Mouse (Mus musculus): ENCODE measurements around the gene Pik3c2a. TPM values are rescaled to one million over a fixed set of nuclear protein-coding genes. Genes with fewer than 3 reads are reported as not detected.
A peak's percentile ranks its signal among the peaks of the same experiment; 100 is the strongest.

The Pik3c2a gene
- polyA plus RNA-seq, 1 experiment, result 67.7 TPM

DNA sequence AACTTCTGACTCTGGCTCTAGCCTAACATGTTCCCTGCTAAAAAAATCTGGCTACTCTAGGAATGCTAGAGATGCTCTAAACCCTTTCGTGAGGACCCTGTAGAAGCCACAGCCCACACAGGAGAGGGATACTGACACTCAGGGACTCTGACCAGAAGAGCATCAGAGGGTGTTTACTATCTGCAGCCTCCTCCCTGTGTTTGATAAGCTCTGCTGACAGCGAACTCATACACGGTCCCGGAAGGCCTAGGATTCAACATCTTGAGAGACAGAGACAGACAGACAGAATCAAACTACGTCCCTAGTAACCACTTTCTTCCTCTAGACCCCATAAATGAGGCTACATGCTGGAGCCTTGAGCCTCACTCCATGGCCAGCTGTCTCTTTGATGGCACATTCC is 155.3 kb downstream of the Pik3c2a start:
- no peak overlapping the region for H3K9ac ChIP-seq (ENCODE audit: low read depth, poor library complexity, severe bottlenecking)
- TF ChIP-seq POLR2A (IDR thresholded peaks at IDR 0.05; ENCODE audit: insufficient read depth, low read length) (no peak), CTCF (IDR thresholded peaks at IDR 0.05; ENCODE audit: low read depth, low read length) (no peak), EP300 (IDR thresholded peaks at IDR 0.05; ENCODE audit: insufficient read depth, low read depth, low read length) (no peak)
- no peaks in the 10 kb centered on the region for H3K36me3 ChIP-seq (ENCODE audit: control insufficient read depth, insufficient read depth, low read length, poor library complexity, severe bottlenecking)
- H3K27ac ChIP-seq (ENCODE audit: insufficient read depth, low read length), result peak overlapping the region; percentile 73
- peaks cover 18% of the 10 kb centered on the region for H3K4me1 ChIP-seq (ENCODE audit: control insufficient read depth, insufficient read depth, low read length)
- H3K9me3 ChIP-seq (replicated peaks; ENCODE audit: control insufficient read depth, insufficient read depth, low read length, poor library complexity, severe bottlenecking), result no peaks in the 10 kb centered on the region
- H3K27me3 ChIP-seq (ENCODE audit: control insufficient read depth, insufficient read depth, low read length, poor library complexity, severe bottlenecking), result no peaks in the 10 kb centered on the region
- H3K4me3 ChIP-seq (ENCODE audit: low read depth, low read length), result no peak overlapping the region

Other genes starting within 250 kb of the Pik3c2a start
- 80.0 and 80.5 TPM in 2 replicates for gene Plekha7, start 135.1 kb downstream of the Pik3c2a start, polyA plus RNA-seq (2011; ENCODE audit: insufficient read depth, insufficient read length, low read depth, missing spikeins)
- 245 and 285 TPM in 2 replicates for gene Rps13, start 109.3 kb downstream of the Pik3c2a start, polyA plus RNA-seq (2011; ENCODE audit: insufficient read depth, insufficient read length, low read depth, missing spikeins)
- 8.2 and 12.7 TPM in 2 replicates for gene Nucb2, start 60.9 kb upstream of the Pik3c2a start, polyA plus RNA-seq (2011; ENCODE audit: insufficient read depth, insufficient read length, low read depth, missing spikeins)

Data from ES-Bruce4 (cell line).